Mouse (Mus musculus): Measurements from ENCODE around the gene Sardh. TPM values are rescaled to one million over a fixed set of nuclear protein-coding genes. Genes with fewer than 3 reads are reported as not detected.

The Sardh gene
- polyA plus RNA-seq, 1 experiment from 2014 or later: 21.6 TPM

DNA sequence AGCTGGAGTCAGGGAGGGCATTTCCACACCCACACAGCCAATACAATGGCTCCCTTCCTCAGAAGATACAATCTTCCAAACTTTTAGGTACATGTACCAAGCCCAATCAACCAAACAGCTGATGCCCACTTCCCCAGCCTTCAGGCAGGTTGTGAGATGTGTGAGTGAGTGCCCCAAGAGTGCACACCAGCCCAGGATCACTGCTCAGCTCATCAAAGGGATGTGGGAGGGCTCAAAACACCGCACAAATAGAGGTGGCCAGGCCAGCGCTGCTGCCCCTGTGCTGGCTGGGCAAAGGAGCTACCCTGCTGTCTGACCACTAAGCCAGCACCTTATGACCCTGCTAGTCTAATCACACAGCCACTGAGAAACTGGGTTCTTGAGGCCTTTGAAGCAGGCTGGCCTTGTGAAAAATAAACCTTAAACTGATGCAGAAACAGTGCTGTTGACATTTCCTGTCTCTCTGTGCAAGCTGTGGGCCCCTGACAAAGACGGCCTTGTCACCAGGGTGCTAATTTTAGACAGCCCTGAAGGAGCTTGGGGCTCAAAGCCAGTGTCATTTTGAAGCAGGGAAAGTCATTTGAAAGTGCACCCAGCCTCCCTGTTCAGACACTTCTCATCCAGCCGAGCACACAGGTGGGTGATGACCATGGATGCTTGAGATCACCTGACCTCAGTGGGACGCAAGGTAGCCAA, 49.4 kb downstream of the Sardh start:
- peak overlapping the region; percentile 94 to 96 for H3K27ac ChIP-seq (replicated peaks in 1 of 2; ENCODE audit: control insufficient read depth in 1 of 2, insufficient read depth in 1 of 2, low read depth in 2 of 2, low read length in 2 of 2)
- H3K27me3 ChIP-seq (ENCODE audit: control insufficient read depth, insufficient read depth, low read length): no peaks in the 10 kb centered on the region
- peaks cover 58 to 69% of the 10 kb centered on the region in 2 experiments for H3K4me1 ChIP-seq (ENCODE audit: control insufficient read depth in 2 of 2, insufficient read depth in 2 of 2, low read length in 2 of 2)
- ATAC-seq (ENCODE audit: insufficient number of reproducible peaks, insufficient read depth, low FRiP score, low read depth): no peak; the same call in 1 of the 2 replicates
- peak overlapping the region; percentile 1; the same call in 1 of the 2 replicates for H3K4me2 ChIP-seq (ENCODE audit: low read length)
- WGBS: 15% methylated on average over 5 of the region's 5 CpGs
- H3K9ac ChIP-seq (ENCODE audit: low read length): peak overlapping the region; percentile 48; the same call in 1 of the 2 replicates
- no peaks in the 10 kb centered on the region for H3K9me3 ChIP-seq (ENCODE audit: control insufficient read depth, low read length)
- H3K36me3 ChIP-seq (ENCODE audit: control insufficient read depth, insufficient read depth, low read length): no peaks in the 10 kb centered on the region
- no peak overlapping the region for H3K4me3 ChIP-seq (ENCODE audit: control insufficient read depth in 1 of 2, insufficient read depth in 1 of 2, low read depth in 1 of 2, low read length in 2 of 2)

DNA sequence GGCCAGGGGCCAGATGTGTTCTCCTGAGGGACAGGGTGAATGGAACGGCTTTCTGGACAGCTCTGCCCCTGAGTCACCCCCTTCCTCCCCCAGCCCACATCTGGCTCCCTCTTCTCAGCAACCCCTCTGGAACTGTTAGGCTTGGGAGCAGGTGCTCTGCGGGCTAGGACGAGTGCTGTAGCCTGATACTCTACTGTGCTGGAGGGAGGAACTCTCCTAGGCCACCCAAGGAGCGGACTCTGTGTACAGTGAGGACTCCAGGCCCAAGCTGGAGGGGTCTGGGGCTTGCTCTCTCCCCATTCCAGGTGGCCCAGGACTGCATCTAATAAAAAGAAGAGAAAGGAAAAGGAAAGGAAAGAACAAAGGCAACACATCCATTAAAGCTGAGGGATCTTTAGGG, 58.1 kb downstream of the Sardh start:
- WGBS: 74% methylated on average over 4 of the region's 4 CpGs
- no peak overlapping the region for H3K27ac ChIP-seq (replicated peaks in 1 of 2; ENCODE audit: control insufficient read depth in 1 of 2, insufficient read depth in 1 of 2, low read depth in 2 of 2, low read length in 2 of 2)
- no peak for ATAC-seq (ENCODE audit: insufficient number of reproducible peaks, insufficient read depth, low FRiP score, low read depth)

DNA sequence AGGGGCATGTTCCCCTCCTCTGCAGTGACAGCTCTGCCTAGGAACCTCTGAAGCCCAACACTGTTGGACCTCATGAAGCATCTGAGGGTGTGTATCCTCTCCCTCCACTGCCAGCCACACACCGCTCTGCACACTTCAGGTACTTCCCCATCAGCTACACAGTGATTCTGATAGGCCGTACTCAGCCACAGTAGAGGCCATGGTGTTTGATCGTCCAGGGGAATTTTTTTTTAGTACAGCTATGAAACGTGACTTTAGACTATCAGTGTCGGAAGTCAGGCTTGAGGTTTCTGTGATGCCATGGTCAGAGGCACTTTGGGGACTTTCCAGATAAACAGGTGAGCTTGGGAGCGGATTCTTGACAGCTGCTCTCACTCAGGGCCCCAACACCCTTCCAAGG, 60.6 kb downstream of the Sardh start:
- Histone ChIP-seq H3K4me2 (ENCODE audit: low read length) (no peak overlapping the region), H3K27me3 (ENCODE audit: control insufficient read depth, insufficient read depth, low read length) (no peaks in the 10 kb centered on the region; the same call in 1 of the 2 replicates), H3K9me3 (ENCODE audit: control insufficient read depth, low read length) (no peaks in the 10 kb centered on the region), H3K4me1 (ENCODE audit: control insufficient read depth in 2 of 2, insufficient read depth in 2 of 2, low read length in 2 of 2) (peaks cover 29% of the 10 kb centered on the region in 2 experiments), H3K9ac (ENCODE audit: low read length) (no peak overlapping the region), H3K4me3 (ENCODE audit: control insufficient read depth in 1 of 2, insufficient read depth in 1 of 2, low read depth in 1 of 2, low read length in 2 of 2) (no peak overlapping the region), H3K36me3 (ENCODE audit: control insufficient read depth, insufficient read depth, low read length) (0 out of 2 replicates have a peak, but pooled peaks cover 3% of the 10 kb centered on the region), H3K27ac (replicated peaks in 1 of 2; ENCODE audit: control insufficient read depth in 1 of 2, insufficient read depth in 1 of 2, low read depth in 2 of 2, low read length in 2 of 2) (no peak overlapping the region; a peak in 1 of 4 replicates)
- 48% methylated on average over 6 of the region's 6 CpGs for WGBS
- ATAC-seq (ENCODE audit: insufficient number of reproducible peaks, insufficient read depth, low FRiP score, low read depth): no peak

More for the DNA sequence above, 58.1 kb downstream of the Sardh start:
- 0 out of 2 replicates have a peak, but pooled peaks cover 3% of the 10 kb centered on the region for H3K36me3 ChIP-seq (ENCODE audit: control insufficient read depth, insufficient read depth, low read length)
- no peak overlapping the region for H3K4me2 ChIP-seq (ENCODE audit: low read length)
- no peaks in the 10 kb centered on the region for H3K9me3 ChIP-seq (ENCODE audit: control insufficient read depth, low read length)
- H3K4me1 ChIP-seq (ENCODE audit: control insufficient read depth in 2 of 2, insufficient read depth in 2 of 2, low read length in 2 of 2): peaks cover 8 to 10% of the 10 kb centered on the region in 2 experiments
- H3K9ac ChIP-seq (ENCODE audit: low read length): no peak overlapping the region
- no peak overlapping the region for H3K4me3 ChIP-seq (ENCODE audit: control insufficient read depth in 1 of 2, insufficient read depth in 1 of 2, low read depth in 1 of 2, low read length in 2 of 2)
- no peaks in the 10 kb centered on the region; the same call in 1 of the 2 replicates for H3K27me3 ChIP-seq (ENCODE audit: control insufficient read depth, insufficient read depth, low read length)

DNA sequence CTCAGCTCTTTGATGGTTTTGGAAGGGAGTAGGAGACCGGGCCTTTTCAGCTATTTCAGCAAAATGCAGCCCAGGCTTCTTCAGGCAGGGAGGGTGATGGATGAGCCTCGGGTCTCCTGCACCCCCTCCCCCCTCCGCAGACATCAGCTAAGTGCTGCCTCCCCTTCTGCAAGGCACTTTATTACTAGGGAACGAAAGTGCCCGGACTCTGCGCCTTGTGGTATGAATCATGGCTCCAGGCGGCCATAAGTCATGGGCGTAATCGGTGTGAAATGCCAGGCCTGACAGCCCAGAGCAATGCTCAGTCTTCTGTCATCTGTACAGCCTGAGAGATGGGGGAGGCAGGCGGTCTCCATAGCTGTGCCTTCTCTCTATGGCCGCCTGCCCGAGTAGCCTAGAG, 64.4 kb downstream of the Sardh start:
- no peaks in the 10 kb centered on the region for H3K36me3 ChIP-seq (ENCODE audit: control insufficient read depth, insufficient read depth, low read length)
- H3K27ac ChIP-seq (replicated peaks in 1 of 2; ENCODE audit: control insufficient read depth in 1 of 2, insufficient read depth in 1 of 2, low read depth in 2 of 2, low read length in 2 of 2): peak overlapping the region in 1 of 2 experiments; percentile 90; a peak in 2 of 4 replicates
- 57% methylated on average over 12 of the region's 12 CpGs for WGBS
- no peak overlapping the region for H3K4me2 ChIP-seq (ENCODE audit: low read length)
- H3K9me3 ChIP-seq (ENCODE audit: control insufficient read depth, low read length): no peaks in the 10 kb centered on the region
- no peak overlapping the region for H3K4me3 ChIP-seq (ENCODE audit: control insufficient read depth in 1 of 2, insufficient read depth in 1 of 2, low read depth in 1 of 2, low read length in 2 of 2)
- H3K4me1 ChIP-seq (ENCODE audit: control insufficient read depth in 2 of 2, insufficient read depth in 2 of 2, low read length in 2 of 2): peaks cover 62 to 66% of the 10 kb centered on the region in 2 experiments
- 0 out of 2 replicates have a peak overlapping the region, but pooled peaks have one; percentile 38 for H3K9ac ChIP-seq (ENCODE audit: low read length)
- no peak for ATAC-seq (ENCODE audit: insufficient number of reproducible peaks, insufficient read depth, low FRiP score, low read depth)
- no peaks in the 10 kb centered on the region for H3K27me3 ChIP-seq (ENCODE audit: control insufficient read depth, insufficient read depth, low read length)

DNA sequence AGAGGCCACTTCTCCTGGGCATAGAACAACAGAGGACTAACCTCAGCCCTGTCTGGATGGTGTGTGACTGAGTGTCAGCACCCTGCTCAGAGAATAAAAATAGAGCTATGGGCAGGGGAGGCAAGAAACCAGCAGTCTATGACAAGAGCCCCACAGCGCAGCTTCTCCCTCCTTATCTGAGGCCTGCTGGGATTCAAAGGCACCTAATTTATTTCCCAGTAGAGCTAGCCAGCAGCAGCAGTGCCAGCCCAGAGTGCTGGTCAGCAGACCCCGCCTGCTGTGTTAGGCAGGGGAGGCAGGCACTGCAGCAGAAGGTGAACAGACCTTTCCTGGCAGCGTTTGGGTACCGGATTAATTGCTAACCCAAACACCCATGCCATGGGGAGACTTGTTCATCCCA, 66.2 kb downstream of the Sardh start:
- no peaks in the 10 kb centered on the region for H3K9me3 ChIP-seq (ENCODE audit: control insufficient read depth, low read length)
- WGBS: 18% methylated on average over 4 of the region's 4 CpGs
- H3K36me3 ChIP-seq (ENCODE audit: control insufficient read depth, insufficient read depth, low read length): no peaks in the 10 kb centered on the region
- peak overlapping the region; percentile 83 to 90 for H3K27ac ChIP-seq (replicated peaks in 1 of 2; ENCODE audit: control insufficient read depth in 1 of 2, insufficient read depth in 1 of 2, low read depth in 2 of 2, low read length in 2 of 2)
- H3K27me3 ChIP-seq (ENCODE audit: control insufficient read depth, insufficient read depth, low read length): no peaks in the 10 kb centered on the region
- H3K9ac ChIP-seq (ENCODE audit: low read length): peak overlapping the region; percentile 52
- peaks cover 63 to 68% of the 10 kb centered on the region in 2 experiments for H3K4me1 ChIP-seq (ENCODE audit: control insufficient read depth in 2 of 2, insufficient read depth in 2 of 2, low read length in 2 of 2)
- peak; percentile 64 for ATAC-seq (ENCODE audit: insufficient number of reproducible peaks, insufficient read depth, low FRiP score, low read depth)
- H3K4me3 ChIP-seq (ENCODE audit: control insufficient read depth in 1 of 2, insufficient read depth in 1 of 2, low read depth in 1 of 2, low read length in 2 of 2): no peak overlapping the region
- peak overlapping the region; percentile 42 for H3K4me2 ChIP-seq (ENCODE audit: low read length)

DNA sequence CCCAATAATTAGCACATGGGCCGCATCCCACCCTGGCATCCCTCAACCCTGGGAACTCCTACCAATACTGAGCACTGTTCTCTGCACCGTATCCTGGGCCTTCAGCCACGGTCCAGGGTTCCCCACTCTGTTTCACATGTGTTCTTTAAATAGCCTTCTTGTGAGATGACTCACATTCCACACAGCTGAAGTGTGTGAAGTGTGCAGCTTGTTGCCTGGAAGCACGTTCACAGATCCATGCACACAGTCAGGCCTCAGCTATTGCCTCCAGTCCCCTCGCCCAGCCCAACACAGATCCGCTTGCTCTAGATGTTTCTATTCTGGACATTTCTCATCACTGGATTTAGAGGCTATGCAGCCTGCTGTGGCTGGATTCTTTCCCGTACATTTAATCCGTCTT, 69.0 kb downstream of the Sardh start:
- Histone ChIP-seq H3K36me3 (ENCODE audit: control insufficient read depth, insufficient read depth, low read length) (no peaks in the 10 kb centered on the region), H3K27ac (replicated peaks in 1 of 2; ENCODE audit: control insufficient read depth in 1 of 2, insufficient read depth in 1 of 2, low read depth in 2 of 2, low read length in 2 of 2) (peak overlapping the region; percentile 56 to 82), H3K27me3 (ENCODE audit: control insufficient read depth, insufficient read depth, low read length) (no peaks in the 10 kb centered on the region), H3K4me3 (ENCODE audit: control insufficient read depth in 1 of 2, insufficient read depth in 1 of 2, low read depth in 1 of 2, low read length in 2 of 2) (no peak overlapping the region), H3K4me1 (ENCODE audit: control insufficient read depth in 2 of 2, insufficient read depth in 2 of 2, low read length in 2 of 2) (peaks cover 67 to 81% of the 10 kb centered on the region in 2 experiments), H3K4me2 (ENCODE audit: low read length) (no peak overlapping the region), H3K9ac (ENCODE audit: low read length) (peak overlapping the region; percentile 28; the same call in 1 of the 2 replicates), H3K9me3 (ENCODE audit: control insufficient read depth, low read length) (no peaks in the 10 kb centered on the region)
- ATAC-seq (ENCODE audit: insufficient number of reproducible peaks, insufficient read depth, low FRiP score, low read depth): peak; percentile 39
- WGBS: 27% methylated on average over 8 of the region's 8 CpGs

DNA sequence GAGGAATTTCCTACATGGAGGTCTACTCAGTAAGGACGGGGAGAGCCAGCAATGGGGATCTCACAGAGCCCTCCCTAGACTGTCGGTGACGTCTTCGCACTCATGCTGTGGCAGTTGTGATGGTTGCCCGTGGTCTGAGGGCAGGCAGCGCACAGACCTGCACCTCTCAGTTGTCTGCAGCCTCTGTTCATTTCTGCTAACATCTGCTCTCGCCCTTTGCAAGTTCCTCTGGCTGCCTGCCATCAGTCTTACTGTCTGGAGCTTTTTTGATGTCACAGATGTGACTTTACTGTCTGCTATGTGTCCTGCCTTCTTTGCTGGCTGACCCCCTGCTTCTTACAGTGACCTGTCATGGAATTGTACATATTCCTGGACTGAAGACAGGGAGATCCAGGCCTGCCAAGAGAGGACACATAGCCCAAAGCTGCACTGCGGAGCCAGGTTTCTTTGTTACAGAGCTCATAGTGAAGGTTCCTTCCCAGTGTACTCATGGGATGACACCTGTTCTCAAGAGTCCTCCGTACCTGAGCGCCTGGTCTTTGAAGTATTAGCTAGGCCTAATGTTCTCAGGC, 72.4 kb downstream of the Sardh start:
- Histone ChIP-seq H3K27ac (replicated peaks in 1 of 2; ENCODE audit: control insufficient read depth in 1 of 2, insufficient read depth in 1 of 2, low read depth in 2 of 2, low read length in 2 of 2) (peak overlapping the region in 1 of 2 experiments; percentile 41; a peak in 1 of 4 replicates), H3K4me2 (ENCODE audit: low read length) (no peak overlapping the region), H3K4me1 (ENCODE audit: control insufficient read depth in 2 of 2, insufficient read depth in 2 of 2, low read length in 2 of 2) (peaks cover 35 to 51% of the 10 kb centered on the region in 2 experiments), H3K27me3 (ENCODE audit: control insufficient read depth, insufficient read depth, low read length) (no peaks in the 10 kb centered on the region), H3K36me3 (ENCODE audit: control insufficient read depth, insufficient read depth, low read length) (no peaks in the 10 kb centered on the region), H3K9ac (ENCODE audit: low read length) (peak overlapping the region; percentile 34; the same call in 1 of the 2 replicates), H3K4me3 (ENCODE audit: control insufficient read depth in 1 of 2, insufficient read depth in 1 of 2, low read depth in 1 of 2, low read length in 2 of 2) (no peak overlapping the region), H3K9me3 (ENCODE audit: control insufficient read depth, low read length) (no peaks in the 10 kb centered on the region)
- no peak for ATAC-seq (ENCODE audit: insufficient number of reproducible peaks, insufficient read depth, low FRiP score, low read depth)
- WGBS: 58% methylated on average over 10 of the region's 10 CpGs

Measured in heart, embryonic 14.5 days (tissue).